Mouse (Mus musculus): ENCODE results near the gene Zmiz2. TPM values are rescaled to one million over a fixed set of nuclear protein-coding genes. Genes with fewer than 3 reads are reported as not detected.

Zmiz2 gene
- polyA plus RNA-seq, 1 experiment from 2014 or later, result 3.4 TPM

DNA sequence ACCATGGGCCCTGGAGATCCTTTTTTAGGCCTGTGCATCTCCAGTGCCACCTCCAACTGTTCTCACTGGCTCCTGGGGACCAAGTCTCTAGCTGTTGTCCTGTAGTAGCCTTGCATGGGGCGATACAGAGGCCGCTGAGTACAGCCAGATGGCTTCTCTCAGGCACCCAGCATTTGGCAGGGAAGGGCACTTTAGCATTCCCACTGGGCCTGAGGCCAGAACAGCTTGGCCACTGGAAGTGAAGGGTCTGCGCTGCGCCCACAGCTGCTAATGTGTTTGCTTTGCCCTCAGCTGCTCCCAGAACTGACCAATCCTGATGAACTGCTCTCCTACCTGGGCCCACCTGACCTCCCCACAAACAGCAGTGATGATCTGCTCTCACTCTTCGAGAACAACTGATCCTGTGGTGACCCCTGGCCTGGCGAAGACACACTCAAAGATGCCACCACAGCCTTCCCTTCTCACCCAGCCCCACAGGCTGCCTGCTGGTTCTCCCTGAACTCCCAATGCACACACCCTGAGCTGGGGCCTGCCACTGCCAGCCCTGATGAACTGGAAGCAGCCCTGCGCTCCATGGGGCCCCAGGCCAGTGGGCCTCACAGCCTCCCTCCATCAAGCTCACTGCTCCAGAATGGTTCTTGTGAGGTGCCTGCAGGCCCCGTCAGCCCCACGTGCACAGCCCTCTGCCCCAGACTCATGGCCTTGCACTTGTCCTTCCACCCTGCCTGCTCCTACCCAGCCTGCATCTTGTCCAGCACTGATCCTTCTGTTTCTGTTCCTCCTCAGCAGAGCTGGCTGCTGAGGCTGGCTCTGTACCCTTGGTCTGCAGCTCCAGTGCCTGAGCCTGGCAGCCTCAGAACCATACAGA lies 16.1 kb downstream of the Zmiz2 start:
- Histone ChIP-seq H3K9me3 (ENCODE audit: low read length) (no peaks in the 10 kb centered on the region), H3K9ac (replicated peaks) (no peak overlapping the region), H3K27me3 (ENCODE audit: insufficient read depth, low read length) (no peaks in the 10 kb centered on the region), H3K4me2 (ENCODE audit: low read depth, low read length) (no peak overlapping the region), H3K27ac (ENCODE audit: low read depth) (no peak overlapping the region), H3K4me3 (ENCODE audit: low read depth, low read length) (no peak overlapping the region), H3K4me1 (ENCODE audit: insufficient read depth) (no peaks in the 10 kb centered on the region), H3K36me3 (replicated peaks; ENCODE audit: insufficient read depth, low read length) (peaks cover 56% of the 10 kb centered on the region)
- DNase-seq (no peak), ATAC-seq (no peak)
- 80% methylated on average over 9 of the region's 9 CpGs for WGBS (ENCODE audit: insufficient replicate concordance)
- TF ChIP-seq EP300 (IDR thresholded peaks at IDR 0.05; ENCODE audit: low read depth) (no peak), CTCF (IDR thresholded peaks at IDR 0.05; ENCODE audit: low read depth) (no peak)

GRCm38 (mm10) chr11:6405591-6406081 lies 16.8 kb downstream of the Zmiz2 start:
- H3K9me3 ChIP-seq (ENCODE audit: low read length), result no peaks in the 10 kb centered on the region
- no peaks in the 10 kb centered on the region for H3K4me1 ChIP-seq (ENCODE audit: insufficient read depth)
- peaks cover 51% of the 10 kb centered on the region for H3K36me3 ChIP-seq (replicated peaks; ENCODE audit: insufficient read depth, low read length)
- TF ChIP-seq EP300 (IDR thresholded peaks at IDR 0.05; ENCODE audit: low read depth) (no peak), CTCF (IDR thresholded peaks at IDR 0.05; ENCODE audit: low read depth) (no peak)
- H3K9ac ChIP-seq (replicated peaks), result no peak overlapping the region
- no peak overlapping the region for H3K4me3 ChIP-seq (ENCODE audit: low read depth, low read length)
- DNase-seq, result no peak
- H3K27me3 ChIP-seq (ENCODE audit: insufficient read depth, low read length), result no peaks in the 10 kb centered on the region
- no peak overlapping the region for H3K27ac ChIP-seq (ENCODE audit: low read depth)
- 78% methylated on average over 4 of the region's 4 CpGs for WGBS (ENCODE audit: insufficient replicate concordance)
- no peak for ATAC-seq
- no peak overlapping the region for H3K4me2 ChIP-seq (ENCODE audit: low read depth, low read length)

DNA sequence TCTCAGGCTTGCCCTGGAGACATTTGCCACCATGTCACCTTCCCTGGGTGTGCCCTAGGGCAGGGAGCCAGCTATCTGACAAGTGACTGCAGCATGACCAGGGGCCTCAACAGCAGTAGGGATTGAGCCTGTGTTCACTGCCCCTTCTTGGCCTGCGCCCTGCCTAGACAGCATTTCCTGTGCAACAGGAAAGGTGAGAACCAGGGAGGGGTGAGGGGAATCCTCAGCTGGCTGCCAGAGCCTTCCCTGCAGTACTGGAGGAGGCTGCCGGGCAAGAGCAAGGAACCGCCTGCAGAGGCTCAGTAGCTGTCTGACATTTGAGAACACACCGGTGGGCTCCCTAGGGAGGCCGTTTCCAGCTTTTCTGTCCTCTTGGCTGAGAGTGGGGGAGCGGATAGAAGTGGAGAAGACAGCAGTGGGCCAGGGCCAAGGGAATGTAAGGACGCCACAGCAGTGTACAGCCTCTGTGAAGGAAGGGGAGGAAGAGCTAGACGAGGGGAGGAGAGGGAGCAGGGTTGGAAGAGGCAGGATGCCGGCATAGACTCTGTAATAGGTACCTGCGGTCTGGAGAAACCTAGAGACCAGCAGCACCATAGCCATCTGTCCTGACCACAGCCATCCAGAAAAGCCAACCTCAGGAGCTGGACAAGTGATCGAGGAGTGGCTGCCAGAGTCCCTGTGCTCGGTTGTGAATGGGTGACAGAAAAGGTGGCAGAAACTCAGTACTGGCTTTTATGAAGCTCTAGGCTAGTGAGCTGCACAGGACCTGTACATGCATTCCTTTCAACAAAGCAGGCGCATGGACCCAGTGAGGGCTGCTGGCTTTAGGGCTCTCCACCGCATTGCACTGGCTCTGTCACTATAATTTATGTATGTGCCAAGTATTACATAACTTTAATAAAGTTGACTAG lies 17.6 kb downstream of the Zmiz2 start:
- no peak overlapping the region for H3K9ac ChIP-seq (replicated peaks)
- ATAC-seq (0 out of 2 replicates have a peak, but pooled peaks have one; percentile 16), DNase-seq (no peak)

DNA sequence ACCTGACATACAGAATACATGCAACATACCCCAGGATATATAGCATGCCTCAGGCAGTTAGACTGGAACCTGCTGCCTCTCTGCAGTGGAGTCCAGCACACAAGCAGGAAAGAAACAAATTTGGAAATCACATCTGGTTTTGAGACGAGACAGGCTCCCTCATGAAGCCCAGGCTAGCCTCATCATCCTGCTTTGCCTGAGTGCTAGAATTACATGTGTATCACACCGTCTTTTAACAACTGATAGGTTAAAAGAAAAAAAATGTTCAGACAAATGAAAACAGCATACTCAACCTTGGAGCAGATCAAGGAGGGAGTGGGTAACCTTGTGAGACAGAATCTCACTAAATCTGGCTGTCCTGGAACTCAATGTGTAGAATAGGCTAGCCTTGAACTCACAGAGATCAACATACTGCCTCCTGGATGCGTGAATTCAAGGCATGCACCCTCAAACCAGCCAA lies 18.3 kb downstream of the Zmiz2 start:
- no peaks in the 10 kb centered on the region for H3K27me3 ChIP-seq (ENCODE audit: insufficient read depth, low read length)
- H3K36me3 ChIP-seq (replicated peaks; ENCODE audit: insufficient read depth, low read length), result peaks cover 35% of the 10 kb centered on the region
- no peak overlapping the region for H3K27ac ChIP-seq (ENCODE audit: low read depth)
- 0 out of 2 replicates have a peak, but pooled peaks cover 2% of the 10 kb centered on the region for H3K4me1 ChIP-seq (ENCODE audit: insufficient read depth)
- no peak overlapping the region for H3K9ac ChIP-seq (replicated peaks)
- no peaks in the 10 kb centered on the region for H3K9me3 ChIP-seq (ENCODE audit: low read length)
- DNase-seq (no peak), ATAC-seq (no peak)
- TF ChIP-seq CTCF (IDR thresholded peaks at IDR 0.05; ENCODE audit: low read depth) (no peak), EP300 (IDR thresholded peaks at IDR 0.05; ENCODE audit: low read depth) (no peak)
- H3K4me3 ChIP-seq (ENCODE audit: low read depth, low read length), result no peak overlapping the region
- H3K4me2 ChIP-seq (ENCODE audit: low read depth, low read length), result no peak overlapping the region
- WGBS (ENCODE audit: insufficient replicate concordance), result 77% methylated on average over 3 of the region's 3 CpGs

More for the DNA sequence above, 17.6 kb downstream of the Zmiz2 start:
- Histone ChIP-seq H3K27ac (ENCODE audit: low read depth) (no peak overlapping the region), H3K4me1 (ENCODE audit: insufficient read depth) (0 out of 2 replicates have a peak, but pooled peaks cover 1% of the 10 kb centered on the region), H3K4me3 (ENCODE audit: low read depth, low read length) (no peak overlapping the region), H3K4me2 (ENCODE audit: low read depth, low read length) (no peak overlapping the region), H3K27me3 (ENCODE audit: insufficient read depth, low read length) (no peaks in the 10 kb centered on the region), H3K9me3 (ENCODE audit: low read length) (no peaks in the 10 kb centered on the region), H3K36me3 (replicated peaks; ENCODE audit: insufficient read depth, low read length) (peaks cover 42% of the 10 kb centered on the region)
- TF ChIP-seq EP300 (IDR thresholded peaks at IDR 0.05; ENCODE audit: low read depth) (no peak), CTCF (IDR thresholded peaks at IDR 0.05; ENCODE audit: low read depth) (no peak)
- 56% methylated on average over 14 of the region's 14 CpGs for WGBS (ENCODE audit: insufficient replicate concordance)

- H3K27me3 ChIP-seq (ENCODE audit: insufficient read depth, low read length), result no peaks in the 10 kb centered on the region
- 50% methylated on average over 5 of the region's 5 CpGs for WGBS (ENCODE audit: insufficient replicate concordance)
- peaks cover 6% of the 10 kb centered on the region for H3K36me3 ChIP-seq (replicated peaks; ENCODE audit: insufficient read depth, low read length)
- H3K9me3 ChIP-seq (ENCODE audit: low read length), result peaks cover 4% of the 10 kb centered on the region
- peak; percentile 40 for DNase-seq
- no peak overlapping the region for H3K4me2 ChIP-seq (ENCODE audit: low read depth, low read length)
- ATAC-seq, result no peak
- no peak for TF ChIP-seq EP300 (IDR thresholded peaks at IDR 0.05; ENCODE audit: low read depth)
- no peak for TF ChIP-seq CTCF (IDR thresholded peaks at IDR 0.05; ENCODE audit: low read depth)
- H3K4me3 ChIP-seq (ENCODE audit: low read depth, low read length), result no peak overlapping the region
- no peak overlapping the region for H3K27ac ChIP-seq (ENCODE audit: low read depth)
- H3K9ac ChIP-seq (replicated peaks), result no peak overlapping the region
- H3K4me1 ChIP-seq (ENCODE audit: insufficient read depth), result peaks cover 10% of the 10 kb centered on the region; the same call in 1 of the 2 replicates
Observed at GRCm38 (mm10) chr11:6410050-6410602, 21.3 kb downstream of the Zmiz2 start.
